Mouse (Mus musculus) hematopoietic stem cell, adult 5-6 weeks (primary cell): ENCODE results near the gene Hpca. TPM values are rescaled to one million over a fixed set of nuclear protein-coding genes. Genes with fewer than 3 reads are reported as not detected.
A peak's percentile ranks its signal among the peaks of the same experiment; 100 is the strongest.

ENCODE experiments used
- ATAC-seq, 2 experiments: fragments of 125-278 bp in 1 of 2; replicated peaks in 1 of 2; 2 replicates each; pipeline ENCODE4 v1.8.0; 2016 to 2017; ENCODE audit warnings: inconsistent platforms in 2 of 2, mild to moderate bottlenecking in 2 of 2, moderate number of reproducible peaks in 2 of 2, low read depth in 1 of 2, moderate TSS enrichment in 1 of 2; ENCODE audit not compliant: low FRiP score in 2 of 2, poor library complexity in 2 of 2, severe bottlenecking in 2 of 2, insufficient read depth in 1 of 2, low TSS enrichment in 1 of 2
- total RNA-seq: library from RNA; stranded (forward); fragments of 172-1452, 232-1000 nt; gene quantifications from 2 replicates; pipeline ENCODE4 v1.2.3, GENCODE M21; 2017

The Hpca gene
- not detected in 2 replicates for total RNA-seq

GRCm38 (mm10) chr4:129121569-129122086 lies at the start of gene Hpca:
TSS of gene Hpca (minus strand) at chr4:129122036.
- ATAC-seq, result no peak

- ATAC-seq, result no peak
Observed at GRCm38 (mm10) chr4:129161581-129162255, 39.9 kb upstream of the Hpca start.

- no peak for ATAC-seq
Observed at GRCm38 (mm10) chr4:129161076-129161475, 39.2 kb upstream of the Hpca start.

- ATAC-seq, result no peak
Observed at GRCm38 (mm10) chr4:129158549-129158948, 36.7 kb upstream of the Hpca start.

- no peak for ATAC-seq
Observed at GRCm38 (mm10) chr4:129157541-129157940, 35.7 kb upstream of the Hpca start.

- ATAC-seq, result no peak
Observed at GRCm38 (mm10) chr4:129151276-129151811, 29.5 kb upstream of the Hpca start.

- ATAC-seq, result no peak
Observed at GRCm38 (mm10) chr4:129149321-129149720, 27.5 kb upstream of the Hpca start.

GRCm38 (mm10) chr4:129147552-129148103 lies 25.8 kb upstream of the Hpca start:
- ATAC-seq, result no peak

- peak in 1 of 2 experiments; percentile 51; a peak in 1 of 4 replicates for ATAC-seq
Observed at GRCm38 (mm10) chr4:129146392-129146791, 24.6 kb upstream of the Hpca start.

GRCm38 (mm10) chr4:129145943-129146342 lies 24.1 kb upstream of the Hpca start:
- ATAC-seq, result no peak

GRCm38 (mm10) chr4:129145411-129145810 lies 23.6 kb upstream of the Hpca start:
- ATAC-seq, result no peak

- no peak for ATAC-seq
Observed at GRCm38 (mm10) chr4:129144401-129145367, 22.8 kb upstream of the Hpca start.

GRCm38 (mm10) chr4:129143509-129143908 lies 21.7 kb upstream of the Hpca start:
- ATAC-seq, result no peak

- peak in 1 of 2 experiments; percentile 33; a peak in 1 of 4 replicates for ATAC-seq
Observed at GRCm38 (mm10) chr4:129142439-129143045, 20.7 kb upstream of the Hpca start.

- 0 out of 4 replicates have a peak, but pooled peaks of 1 of the 2 experiments have one; percentile 6 for ATAC-seq
Observed at GRCm38 (mm10) chr4:129141560-129142438, 20.0 kb upstream of the Hpca start.

- 0 out of 4 replicates have a peak, but pooled peaks of 1 of the 2 experiments have one; percentile 22 for ATAC-seq
Observed at GRCm38 (mm10) chr4:129140808-129141207, 19.0 kb upstream of the Hpca start.
